Mouse (Mus musculus): ENCODE data around the gene Smg6. TPM values are rescaled to one million over a fixed set of nuclear protein-coding genes. Genes with fewer than 3 reads are reported as not detected.

The Smg6 gene
- total RNA-seq, 1 experiment: 19.9 TPM

DNA sequence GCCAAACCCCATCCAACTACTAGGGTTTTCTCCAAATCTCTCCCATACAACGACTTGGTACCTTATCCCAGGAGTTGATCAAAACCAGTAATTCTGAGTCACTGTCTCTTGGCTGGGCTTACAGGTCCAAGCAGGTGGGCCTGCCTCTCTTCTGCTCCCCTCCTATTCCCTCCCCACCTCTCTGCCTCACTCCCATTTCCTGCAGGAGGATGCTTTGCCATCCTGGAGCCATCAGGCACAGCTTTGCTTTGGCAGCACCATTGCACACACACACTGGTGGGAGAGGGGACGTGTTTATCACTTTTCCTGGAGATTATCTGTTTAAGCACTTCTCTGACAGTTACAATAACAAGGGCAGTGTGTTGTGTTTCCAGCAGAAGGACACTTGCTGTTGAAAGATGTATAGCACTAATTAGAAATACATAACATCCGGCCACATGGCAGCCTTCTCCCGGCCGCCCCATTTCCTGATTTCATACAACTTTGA lies 108.0 kb downstream of the Smg6 start:
- DNase-seq (ENCODE audit: low read depth, low spot score): no peak
- H3K4me1 ChIP-seq (ENCODE audit: control insufficient read depth in 2 of 2, insufficient read depth in 2 of 2, low read length in 2 of 2, poor library complexity in 1 of 2): no peaks in the 10 kb centered on the region
- TF ChIP-seq MAFK (IDR thresholded peaks at IDR 0.05; ENCODE audit: insufficient read depth, low read depth, low read length) (no peak), CHD2 (IDR thresholded peaks at IDR 0.05; ENCODE audit: low read depth, low read length) (no peak)
- H3K9ac ChIP-seq (ENCODE audit: insufficient read depth, low read depth, low read length, poor library complexity, severe bottlenecking): no peak overlapping the region
- no peaks in the 10 kb centered on the region for H3K9me3 ChIP-seq (ENCODE audit: control insufficient read depth, insufficient read depth, low read depth, low read length)
- no peak overlapping the region for H3K27ac ChIP-seq (ENCODE audit: insufficient read depth, low read depth, low read length, poor library complexity, severe bottlenecking)
- peaks cover 3% of the 10 kb centered on the region for H3K36me3 ChIP-seq (ENCODE audit: control insufficient read depth, insufficient read depth, low read length, poor library complexity, severe bottlenecking)
- no peak overlapping the region for H3K4me3 ChIP-seq (ENCODE audit: insufficient read depth in 1 of 2, low read depth in 1 of 2, low read length in 2 of 2, poor library complexity in 1 of 2, severe bottlenecking in 1 of 2)
- in situ Hi-C loops (cut with MboI; ENCODE audit: low sequenced_read_pairs in 2 of 2, unreplicated experiment in 2 of 2): no loop called here

DNA sequence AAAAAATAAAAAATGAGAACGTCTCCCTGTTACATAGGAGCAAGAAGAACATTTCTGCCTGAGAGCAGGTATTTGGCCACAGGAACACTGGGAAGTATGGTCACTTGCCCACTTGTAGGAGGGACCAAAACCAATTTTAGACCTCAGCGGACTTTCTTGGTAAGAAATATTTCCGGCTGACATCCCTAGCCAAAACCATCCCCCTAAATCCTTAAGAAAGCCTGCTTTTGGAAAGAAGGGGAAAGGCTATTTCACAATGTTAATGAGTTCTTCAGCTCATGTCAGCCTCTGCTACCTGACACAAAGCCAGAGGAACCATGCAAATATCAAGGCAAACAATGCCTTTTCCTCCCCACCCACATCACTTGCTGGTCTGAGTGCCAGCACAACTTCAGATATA lies 108.5 kb downstream of the Smg6 start:
- no peak for DNase-seq (ENCODE audit: low read depth, low spot score)
- in situ Hi-C loops (cut with MboI; ENCODE audit: low sequenced_read_pairs in 2 of 2, unreplicated experiment in 2 of 2): no loop called here
- H3K9ac ChIP-seq (ENCODE audit: insufficient read depth, low read depth, low read length, poor library complexity, severe bottlenecking): no peak overlapping the region
- H3K4me3 ChIP-seq (ENCODE audit: insufficient read depth in 1 of 2, low read depth in 1 of 2, low read length in 2 of 2, poor library complexity in 1 of 2, severe bottlenecking in 1 of 2): no peak overlapping the region
- TF ChIP-seq HCFC1 (IDR thresholded peaks at IDR 0.05; ENCODE audit: borderline replicate concordance, insufficient read depth, low read length) (no peak), MAFK (IDR thresholded peaks at IDR 0.05; ENCODE audit: insufficient read depth, low read depth, low read length) (no peak), ZNF384 (IDR thresholded peaks at IDR 0.05; ENCODE audit: low read depth, low read length) (no peak), CHD2 (IDR thresholded peaks at IDR 0.05; ENCODE audit: low read depth, low read length) (no peak), ZC3H11A (IDR thresholded peaks at IDR 0.05; ENCODE audit: borderline replicate concordance, low read depth, low read length) (no peak)
- no peak overlapping the region for H3K27ac ChIP-seq (ENCODE audit: insufficient read depth, low read depth, low read length, poor library complexity, severe bottlenecking)
- no peaks in the 10 kb centered on the region for H3K9me3 ChIP-seq (ENCODE audit: control insufficient read depth, insufficient read depth, low read depth, low read length)
- no peaks in the 10 kb centered on the region for H3K4me1 ChIP-seq (ENCODE audit: control insufficient read depth in 2 of 2, insufficient read depth in 2 of 2, low read length in 2 of 2, poor library complexity in 1 of 2)
- peaks cover 3% of the 10 kb centered on the region for H3K36me3 ChIP-seq (ENCODE audit: control insufficient read depth, insufficient read depth, low read length, poor library complexity, severe bottlenecking)

DNA sequence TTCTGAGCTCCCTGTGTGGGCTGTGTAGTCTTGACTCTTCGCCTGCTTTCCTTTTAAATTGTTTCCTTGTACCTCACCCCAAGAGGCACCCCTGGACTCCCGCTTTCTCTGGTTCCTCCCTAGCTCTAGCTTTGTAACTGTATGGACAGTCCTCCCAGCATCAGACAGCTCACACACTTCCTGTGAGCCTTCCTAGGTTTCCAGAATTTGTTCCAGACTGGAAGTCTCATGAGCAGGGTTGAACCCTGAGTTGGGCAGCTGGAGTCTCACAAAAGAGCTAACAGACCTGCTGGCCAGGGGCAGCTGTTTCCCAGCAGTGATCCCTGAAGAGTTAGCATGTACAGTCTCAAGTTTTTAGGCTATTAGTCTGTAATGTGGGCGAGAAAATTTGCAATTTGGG lies 118.7 kb downstream of the Smg6 start:
- Histone ChIP-seq H3K4me3 (ENCODE audit: insufficient read depth in 1 of 2, low read depth in 1 of 2, low read length in 2 of 2, poor library complexity in 1 of 2, severe bottlenecking in 1 of 2) (no peak overlapping the region), H3K9me3 (ENCODE audit: control insufficient read depth, insufficient read depth, low read depth, low read length) (no peaks in the 10 kb centered on the region), H3K4me1 (ENCODE audit: control insufficient read depth in 2 of 2, insufficient read depth in 2 of 2, low read length in 2 of 2, poor library complexity in 1 of 2) (no peaks in the 10 kb centered on the region), H3K9ac (ENCODE audit: insufficient read depth, low read depth, low read length, poor library complexity, severe bottlenecking) (no peak overlapping the region), H3K36me3 (ENCODE audit: control insufficient read depth, insufficient read depth, low read length, poor library complexity, severe bottlenecking) (peaks cover 5% of the 10 kb centered on the region; the same call in 1 of the 2 replicates), H3K27ac (ENCODE audit: insufficient read depth, low read depth, low read length, poor library complexity, severe bottlenecking) (no peak overlapping the region)
- no peak for TF ChIP-seq ZC3H11A (IDR thresholded peaks at IDR 0.05; ENCODE audit: borderline replicate concordance, low read depth, low read length)
- TF ChIP-seq MAFK (IDR thresholded peaks at IDR 0.05; ENCODE audit: insufficient read depth, low read depth, low read length): no peak
- no peak for TF ChIP-seq HCFC1 (IDR thresholded peaks at IDR 0.05; ENCODE audit: borderline replicate concordance, insufficient read depth, low read length)
- no peak for TF ChIP-seq CHD2 (IDR thresholded peaks at IDR 0.05; ENCODE audit: low read depth, low read length)
- no peak for TF ChIP-seq ZNF384 (IDR thresholded peaks at IDR 0.05; ENCODE audit: low read depth, low read length)
- in situ Hi-C loops (cut with MboI; ENCODE audit: low sequenced_read_pairs in 2 of 2, unreplicated experiment in 2 of 2): no loop called here
- DNase-seq (ENCODE audit: low read depth, low spot score): no peak

DNA sequence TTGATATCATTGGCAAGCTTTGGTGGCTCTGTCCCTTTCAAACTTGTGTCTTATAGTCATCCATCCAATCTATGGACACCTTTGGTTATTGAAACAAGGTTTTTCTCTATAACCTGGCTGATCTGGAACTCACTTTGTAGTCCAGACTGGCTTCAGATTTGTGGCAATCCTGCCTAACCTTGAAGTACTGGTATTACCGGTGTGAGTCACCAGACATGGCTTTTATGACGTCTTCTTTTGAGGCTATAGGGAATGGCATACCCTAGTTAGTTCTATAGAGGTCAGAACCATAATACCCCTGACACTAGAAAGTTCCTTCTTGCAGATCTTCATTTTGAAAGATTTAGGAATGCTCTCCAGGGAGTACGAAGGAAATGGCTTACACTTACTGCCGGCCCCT lies 120.2 kb downstream of the Smg6 start:
- Histone ChIP-seq H3K36me3 (ENCODE audit: control insufficient read depth, insufficient read depth, low read length, poor library complexity, severe bottlenecking) (peaks cover 5% of the 10 kb centered on the region; the same call in 1 of the 2 replicates), H3K4me1 (ENCODE audit: control insufficient read depth in 2 of 2, insufficient read depth in 2 of 2, low read length in 2 of 2, poor library complexity in 1 of 2) (no peaks in the 10 kb centered on the region), H3K9ac (ENCODE audit: insufficient read depth, low read depth, low read length, poor library complexity, severe bottlenecking) (no peak overlapping the region), H3K9me3 (ENCODE audit: control insufficient read depth, insufficient read depth, low read depth, low read length) (no peaks in the 10 kb centered on the region), H3K27ac (ENCODE audit: insufficient read depth, low read depth, low read length, poor library complexity, severe bottlenecking) (no peak overlapping the region), H3K4me3 (ENCODE audit: insufficient read depth in 1 of 2, low read depth in 1 of 2, low read length in 2 of 2, poor library complexity in 1 of 2, severe bottlenecking in 1 of 2) (no peak overlapping the region)
- in situ Hi-C loops (cut with MboI; ENCODE audit: low sequenced_read_pairs in 2 of 2, unreplicated experiment in 2 of 2): no loop called here
- no peak for DNase-seq (ENCODE audit: low read depth, low spot score)
- TF ChIP-seq HCFC1 (IDR thresholded peaks at IDR 0.05; ENCODE audit: borderline replicate concordance, insufficient read depth, low read length) (no peak), ZC3H11A (IDR thresholded peaks at IDR 0.05; ENCODE audit: borderline replicate concordance, low read depth, low read length) (no peak), MAFK (IDR thresholded peaks at IDR 0.05; ENCODE audit: insufficient read depth, low read depth, low read length) (no peak), ZNF384 (IDR thresholded peaks at IDR 0.05; ENCODE audit: low read depth, low read length) (no peak), CHD2 (IDR thresholded peaks at IDR 0.05; ENCODE audit: low read depth, low read length) (no peak)

DNA sequence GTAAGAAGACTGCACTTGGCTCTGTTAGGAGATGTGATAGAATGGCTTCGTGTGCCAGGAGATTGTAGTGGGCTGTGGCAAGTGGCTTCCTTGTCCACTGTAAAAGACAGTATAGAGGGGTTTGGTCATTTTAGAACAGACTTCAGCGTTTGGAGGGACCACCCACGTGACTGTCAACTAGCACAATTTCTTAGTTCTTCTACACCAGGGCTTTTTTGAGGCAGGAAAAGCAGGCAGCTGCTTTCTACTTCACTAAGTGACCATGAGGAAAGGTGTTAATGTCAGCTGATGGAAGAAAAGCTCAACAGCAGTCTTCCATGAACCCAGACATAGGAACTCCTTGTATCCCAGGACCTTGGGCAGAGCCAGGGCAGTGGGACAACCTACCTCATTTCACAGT lies 121.0 kb downstream of the Smg6 start:
- no peaks in the 10 kb centered on the region for H3K9me3 ChIP-seq (ENCODE audit: control insufficient read depth, insufficient read depth, low read depth, low read length)
- in situ Hi-C loops (cut with MboI; ENCODE audit: low sequenced_read_pairs in 2 of 2, unreplicated experiment in 2 of 2): no loop called here
- no peaks in the 10 kb centered on the region for H3K4me1 ChIP-seq (ENCODE audit: control insufficient read depth in 2 of 2, insufficient read depth in 2 of 2, low read length in 2 of 2, poor library complexity in 1 of 2)
- no peak for TF ChIP-seq HCFC1 (IDR thresholded peaks at IDR 0.05; ENCODE audit: borderline replicate concordance, insufficient read depth, low read length)
- no peak for TF ChIP-seq MAFK (IDR thresholded peaks at IDR 0.05; ENCODE audit: insufficient read depth, low read depth, low read length)
- no peak for TF ChIP-seq ZC3H11A (IDR thresholded peaks at IDR 0.05; ENCODE audit: borderline replicate concordance, low read depth, low read length)
- no peak for TF ChIP-seq ZNF384 (IDR thresholded peaks at IDR 0.05; ENCODE audit: low read depth, low read length)
- no peak overlapping the region for H3K4me3 ChIP-seq (ENCODE audit: insufficient read depth in 1 of 2, low read depth in 1 of 2, low read length in 2 of 2, poor library complexity in 1 of 2, severe bottlenecking in 1 of 2)
- peaks cover 4% of the 10 kb centered on the region; the same call in 1 of the 2 replicates for H3K36me3 ChIP-seq (ENCODE audit: control insufficient read depth, insufficient read depth, low read length, poor library complexity, severe bottlenecking)
- no peak overlapping the region for H3K9ac ChIP-seq (ENCODE audit: insufficient read depth, low read depth, low read length, poor library complexity, severe bottlenecking)
- no peak for DNase-seq (ENCODE audit: low read depth, low spot score)
- no peak overlapping the region for H3K27ac ChIP-seq (ENCODE audit: insufficient read depth, low read depth, low read length, poor library complexity, severe bottlenecking)
